Mouse (Mus musculus) MEL (cell line): ENCODE measurements around the gene Adcy7.

Experiments
- CTCF ChIP-seq, 3 experiments: IDR thresholded peaks in 2 of 3; conservative IDR thresholded peaks in 1 of 3; 2 replicates each; pipeline ENCODE4 v1.5.1; 2011 to 2012; ENCODE audit warnings: low read length in 3 of 3, low read depth in 2 of 3, mild to moderate bottlenecking in 2 of 3, improper control_type of control experiment in 1 of 3, inconsistent platforms in 1 of 3, mixed read lengths in 1 of 3, moderate library complexity in 1 of 3; ENCODE audit not compliant: control insufficient read depth in 1 of 3, insufficient read depth in 1 of 3, poor library complexity in 1 of 3, severe bottlenecking in 1 of 3
- ELF1 ChIP-seq: IDR thresholded peaks from 2 replicates; pipeline ENCODE4 v1.6.1; 2014; ENCODE audit warnings: low read depth, mild to moderate bottlenecking, inconsistent platforms, low read length, improper control_type of control experiment, moderate library complexity
- GATA1 ChIP-seq: IDR thresholded peaks from 2 replicates; pipeline ENCODE4 v1.6.1; 2011; ENCODE audit warnings: low read depth, low read length, improper control_type of control experiment
- MAFK ChIP-seq: IDR thresholded peaks from 2 replicates; pipeline ENCODE4 v1.6.1; 2011; ENCODE audit warnings: low read depth, mild to moderate bottlenecking, low read length, improper control_type of control experiment, borderline replicate concordance
- MAX ChIP-seq: IDR thresholded peaks from 2 replicates; pipeline ENCODE4 v1.6.1; 2011; ENCODE audit warnings: low read length, improper control_type of control experiment
- POLR2A ChIP-seq, 2 experiments: IDR thresholded peaks; 2 replicates each; pipeline ENCODE4 v1.6.1; 2011 to 2012; ENCODE audit warnings: low read length in 2 of 2, mild to moderate bottlenecking in 2 of 2, control low read depth in 1 of 2, improper control_type of control experiment in 1 of 2, low read depth in 1 of 2, moderate library complexity in 1 of 2; ENCODE audit not compliant: control insufficient read depth in 1 of 2, insufficient read depth in 1 of 2, poor library complexity in 1 of 2
- TAL1 ChIP-seq: IDR thresholded peaks from 2 replicates; pipeline ENCODE4 v1.6.1; 2012; ENCODE audit warnings: mild to moderate bottlenecking, inconsistent platforms, low read length, moderate library complexity, mixed read lengths
- USF1 ChIP-seq: IDR thresholded peaks from 2 replicates; pipeline ENCODE4 v1.6.1; 2014; ENCODE audit warnings: low read depth, mild to moderate bottlenecking, inconsistent platforms, low read length, improper control_type of control experiment, moderate library complexity
- ZC3H11A ChIP-seq: IDR thresholded peaks from 2 replicates; pipeline ENCODE4 v1.6.1; 2012; ENCODE audit warnings: low read depth, mild to moderate bottlenecking, inconsistent platforms, low read length, improper control_type of control experiment

GRCm38 (mm10) chr8:88334384-88334783 is 62.2 kb downstream of the Adcy7 start:
- TF ChIP-seq POLR2A (IDR thresholded peaks at IDR 0.05; ENCODE audit: control insufficient read depth in 1 of 2, insufficient read depth in 1 of 2, low read depth in 1 of 2, low read length in 2 of 2, poor library complexity in 1 of 2) (no peak), MAX (no peak), TAL1 (no peak), CTCF (IDR thresholded peaks at IDR 0.05 in 2 of 3, conservative IDR thresholded peaks at IDR 0.05 in 1 of 3; ENCODE audit: control insufficient read depth in 1 of 3, insufficient read depth in 1 of 3, low read depth in 2 of 3, low read length in 3 of 3, poor library complexity in 1 of 3, severe bottlenecking in 1 of 3) (no peak), USF1 (no peak), ELF1 (no peak), MAFK (no peak), ZC3H11A (no peak), GATA1 (no peak)
